Mouse (Mus musculus) liver, postnatal 0 days (tissue): Measurements from ENCODE around the gene Pax7. TPM values are rescaled to one million over a fixed set of nuclear protein-coding genes. Genes with fewer than 3 reads are reported as not detected.

Source experiments
- ATAC-seq: fragments of 200-750 bp; cut with Nextera tagmentation; 2 replicates; pipeline ENCODE4 v1.8.0; 2017; ENCODE audit warnings: mild to moderate bottlenecking, moderate library complexity
- DNase-seq: peaks from one replicate; pipeline ENCODE4 v3.0.0-alpha.2; 2016
- H3K27ac ChIP-seq: fragments of 300-500 bp; sonication (generic); 2 replicates; pipeline ENCODE4 v1.5.1; 2014; ENCODE audit warnings: antibody characterized with exemption, moderate library complexity, mild to moderate bottlenecking, low read depth
- H3K27me3 ChIP-seq: fragments of 300-500 bp; sonication (generic); 2 replicates; pipeline ENCODE4 v1.6.1; 2014; ENCODE audit warnings: low read length, control low read depth, mixed read lengths; ENCODE audit not compliant: insufficient read depth
- H3K36me3 ChIP-seq: fragments of 300-500 bp; sonication (generic); replicated peaks from 2 replicates; pipeline ENCODE4 v1.6.1; 2014; ENCODE audit warnings: mild to moderate bottlenecking, control low read depth, low read length, moderate library complexity, mixed read lengths; ENCODE audit not compliant: insufficient read depth
- H3K4me1 ChIP-seq: fragments of 300-500 bp; sonication (generic); 2 replicates; pipeline ENCODE4 v1.6.1; 2014; ENCODE audit warnings: antibody characterized with exemption, mild to moderate bottlenecking, control low read depth; ENCODE audit not compliant: insufficient read depth
- H3K4me2 ChIP-seq: fragments of 300-500 bp; sonication (generic); 2 replicates; pipeline ENCODE4 v1.6.1; 2014; ENCODE audit warnings: low read depth, mild to moderate bottlenecking, low read length, moderate library complexity, mixed read lengths
- H3K4me3 ChIP-seq: fragments of 300-500 bp; sonication (generic); 2 replicates; pipeline ENCODE4 v1.5.1; 2014; ENCODE audit warnings: low read depth, low read length
- H3K9ac ChIP-seq: fragments of 300-500 bp; sonication (generic); replicated peaks from 2 replicates; pipeline ENCODE4 v1.6.1; 2014; ENCODE audit warnings: mild to moderate bottlenecking, moderate library complexity
- H3K9me3 ChIP-seq: fragments of 300-500 bp; sonication (generic); 2 replicates; pipeline ENCODE4 v1.6.1; 2016; ENCODE audit warnings: mild to moderate bottlenecking, control low read depth, low read length, mixed read lengths
- CTCF ChIP-seq: sonication (generic); IDR thresholded peaks from 2 replicates; pipeline ENCODE4 v1.5.1; 2016; ENCODE audit warnings: antibody characterized with exemption, low read depth
- EP300 ChIP-seq: IDR thresholded peaks from 2 replicates; pipeline ENCODE4 v1.6.1; 2016; ENCODE audit warnings: antibody characterized with exemption, low read depth, mild to moderate bottlenecking
- WGBS: fragments of 180-500 bp; shearing (Covaris S2); extraction: QIAGEN DNeasy Blood & Tissue Kit; methylation state at CpG from one replicate; pipeline ENCODE4 v1.1.7; 2014; ENCODE audit not compliant: insufficient replicate concordance; 5-methylcytosine and 5-hydroxymethylcytosine counted together
- polyA plus RNA-seq: library from polyadenylated mRNA; unstranded; fragments of >200 nt; fragmentation: Nextera tagmentation; extraction: Ambion mirVana; gene quantifications from 2 replicates; pipeline ENCODE4 v1.2.1, GENCODE M21; 2015

The Pax7 gene
- polyA plus RNA-seq, 1 experiment from 2014 or later: not detected

DNA sequence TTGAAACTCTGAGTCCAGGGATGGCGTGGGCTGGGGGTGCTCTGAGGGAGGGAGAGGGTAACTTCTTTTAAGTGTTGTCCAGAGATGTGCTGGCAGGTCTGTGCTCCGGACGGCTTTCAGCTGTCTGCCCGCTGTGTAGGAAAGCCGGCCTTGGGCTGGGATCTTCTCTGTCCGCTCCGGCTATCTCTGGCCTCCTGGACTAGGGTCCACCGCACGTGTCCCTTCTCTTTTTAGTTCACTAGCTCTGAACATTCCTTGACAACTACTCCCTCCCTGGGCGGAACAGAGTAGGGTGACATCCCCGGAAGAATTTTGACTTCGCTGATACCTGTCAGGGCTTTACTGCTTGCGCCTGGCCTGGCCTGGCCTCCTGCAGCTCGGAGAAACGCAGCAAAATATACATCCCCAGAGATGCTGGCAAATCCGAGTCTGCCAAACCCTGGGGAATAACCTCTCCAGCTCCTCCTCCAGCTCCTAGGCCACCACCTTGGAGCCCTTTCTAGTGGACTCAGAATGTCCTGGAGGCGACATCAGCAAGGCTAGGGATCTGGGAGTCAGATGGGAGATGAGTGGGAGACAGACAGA is 581 bp upstream of the Pax7 start:
- Histone ChIP-seq H3K9ac (no peak overlapping the region), H3K4me3 (no peak overlapping the region), H3K27ac (no peak overlapping the region), H3K4me2 (no peak overlapping the region), H3K27me3 (peaks cover 100% of the 10 kb centered on the region), H3K9me3 (no peaks in the 10 kb centered on the region), H3K36me3 (no peaks in the 10 kb centered on the region), H3K4me1 (no peaks in the 10 kb centered on the region)
- DNase-seq (no peak), ATAC-seq (no peak)
- WGBS: 5% methylated on average over 17 of the region's 17 CpGs
- TF ChIP-seq EP300 (no peak), CTCF (no peak)

DNA sequence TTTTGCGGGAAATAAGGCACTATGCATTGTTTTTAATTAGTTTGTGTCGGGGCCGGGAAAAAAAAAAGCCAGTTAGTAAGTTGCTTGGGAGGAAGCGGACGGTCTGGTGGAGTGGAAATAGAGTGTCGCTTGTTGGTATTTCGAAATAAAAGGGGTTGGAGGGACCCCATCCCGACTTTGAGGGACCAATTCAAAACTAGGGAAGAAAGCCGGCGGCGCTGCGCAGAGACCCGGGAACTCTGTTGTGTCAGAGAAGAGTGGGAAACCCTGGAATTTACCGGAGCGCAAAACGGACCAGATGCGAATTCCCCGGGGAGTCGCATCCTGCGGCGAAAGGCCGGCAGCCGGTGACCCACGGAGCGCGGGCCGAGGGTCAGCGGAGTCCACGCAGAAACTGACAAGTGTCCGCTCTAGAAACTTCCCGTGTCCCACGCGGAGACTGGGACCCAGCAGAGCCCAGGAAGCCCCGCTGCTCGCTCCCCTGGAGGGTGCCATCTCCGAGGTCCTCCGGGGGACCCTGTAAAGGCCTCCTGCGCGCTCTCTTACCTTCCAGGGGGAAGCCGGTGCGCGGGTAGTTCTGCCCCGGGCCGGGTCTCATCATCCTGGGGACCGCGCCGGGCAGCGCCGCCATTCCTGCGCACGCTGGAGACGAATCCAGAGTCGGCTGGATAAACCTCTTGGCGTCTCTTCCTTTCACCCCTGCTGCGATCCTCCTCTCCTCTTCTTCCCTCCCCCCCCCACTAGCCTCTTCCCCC is 870 bp downstream of the Pax7 start:
- under 1% methylated on average over 55 of the region's 55 CpGs for WGBS
- Histone ChIP-seq H3K27ac (no peak overlapping the region), H3K27me3 (peaks cover 100% of the 10 kb centered on the region), H3K9ac (no peak overlapping the region), H3K9me3 (no peaks in the 10 kb centered on the region), H3K4me3 (no peak overlapping the region), H3K4me1 (no peaks in the 10 kb centered on the region), H3K36me3 (no peaks in the 10 kb centered on the region), H3K4me2 (no peak overlapping the region)
- TF ChIP-seq CTCF (no peak), EP300 (no peak)
- DNase-seq: no peak
- ATAC-seq: no peak

DNA sequence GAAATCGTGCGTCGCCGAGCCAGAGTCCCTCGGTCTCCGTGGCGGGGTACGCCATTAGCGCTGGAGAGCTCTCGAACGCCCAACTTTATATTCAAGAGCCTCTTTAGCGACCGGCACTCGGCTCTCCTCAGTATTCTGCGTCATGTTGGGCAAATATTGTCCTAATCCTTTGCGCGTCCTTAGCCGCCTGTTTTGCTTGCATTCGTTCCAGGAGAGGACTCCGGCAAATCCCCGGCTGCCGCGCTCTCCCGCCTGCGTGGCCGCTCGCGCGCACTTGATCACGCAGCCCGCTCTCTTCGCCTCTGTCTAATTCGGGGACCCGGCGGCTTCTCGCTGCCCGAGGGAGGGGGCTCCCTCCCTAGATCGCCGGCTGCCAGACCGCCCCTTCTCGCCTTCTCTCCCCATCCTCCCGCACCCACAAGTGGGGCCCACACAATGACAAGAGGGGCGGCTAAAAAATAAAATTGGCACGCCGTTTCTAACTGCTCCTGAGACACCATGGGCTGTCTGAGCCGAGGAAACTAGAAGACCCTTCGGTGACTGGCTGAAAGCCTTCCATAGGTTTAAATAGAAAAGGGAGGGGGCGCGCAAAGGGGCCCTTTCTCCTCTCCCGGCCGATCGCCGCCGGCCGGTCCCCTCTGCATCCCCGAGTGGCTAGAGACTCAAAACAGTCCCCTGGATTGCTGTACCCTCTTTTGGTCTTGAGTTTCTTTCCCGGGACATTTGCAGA is 1.7 kb downstream of the Pax7 start:
- no peak for TF ChIP-seq CTCF
- no peak for TF ChIP-seq EP300
- no peak overlapping the region for H3K27ac ChIP-seq
- no peak overlapping the region for H3K9ac ChIP-seq
- no peaks in the 10 kb centered on the region for H3K36me3 ChIP-seq
- DNase-seq (no peak), ATAC-seq (no peak)
- WGBS: 2% methylated on average over 57 of the region's 57 CpGs
- no peaks in the 10 kb centered on the region for H3K9me3 ChIP-seq
- H3K27me3 ChIP-seq: peaks cover 100% of the 10 kb centered on the region
- no peaks in the 10 kb centered on the region for H3K4me1 ChIP-seq
- H3K4me2 ChIP-seq: no peak overlapping the region
- H3K4me3 ChIP-seq: no peak overlapping the region

- no peak for DNase-seq
- Histone ChIP-seq H3K36me3 (no peaks in the 10 kb centered on the region), H3K27me3 (peaks cover 100% of the 10 kb centered on the region), H3K9ac (no peak overlapping the region), H3K4me2 (no peak overlapping the region), H3K4me3 (no peak overlapping the region), H3K4me1 (no peaks in the 10 kb centered on the region), H3K27ac (no peak overlapping the region), H3K9me3 (no peaks in the 10 kb centered on the region)
- 5% methylated on average over 24 of the region's 24 CpGs for WGBS
- no peak for ATAC-seq
- no peak for TF ChIP-seq CTCF
- TF ChIP-seq EP300: no peak
Observed at GRCm38 (mm10) chr4:139830581-139831387, 2.5 kb downstream of the Pax7 start.

DNA sequence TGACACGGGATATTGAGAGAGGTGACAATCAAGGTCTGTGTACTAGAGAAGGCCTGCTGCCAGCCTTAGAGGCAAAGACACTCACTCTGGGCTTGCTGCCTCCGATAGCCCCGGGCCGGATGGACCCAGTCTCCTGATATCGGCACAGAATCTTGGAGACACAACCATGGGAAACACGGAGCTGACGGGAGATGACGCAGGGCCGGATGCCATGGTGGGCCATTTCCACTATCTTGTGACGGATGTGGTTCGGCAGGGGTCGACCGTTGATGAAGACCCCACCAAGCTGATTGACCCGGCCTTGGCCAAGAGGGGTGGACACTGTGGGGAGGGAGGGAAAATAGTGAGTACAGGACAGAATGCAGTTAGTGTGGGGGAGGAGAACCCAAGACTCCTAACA is 3.3 kb downstream of the Pax7 start:
- WGBS: 3% methylated on average over 14 of the region's 14 CpGs

More for the DNA sequence above, 3.3 kb downstream of the Pax7 start:
- Histone ChIP-seq H3K4me2 (no peak overlapping the region), H3K4me1 (no peaks in the 10 kb centered on the region), H3K9ac (no peak overlapping the region), H3K27me3 (peaks cover 99% of the 10 kb centered on the region), H3K36me3 (no peaks in the 10 kb centered on the region), H3K4me3 (no peak overlapping the region), H3K9me3 (no peaks in the 10 kb centered on the region), H3K27ac (no peak overlapping the region)
- DNase-seq (no peak), ATAC-seq (no peak)
- no peak for TF ChIP-seq EP300
- no peak for TF ChIP-seq CTCF
